Mouse (Mus musculus) liver, adult 2 months (tissue): ENCODE results near the gene Itsn2. TPM values are rescaled to one million over a fixed set of nuclear protein-coding genes. Genes with fewer than 3 reads are reported as not detected.

Experiments used
- DNase-seq: peaks from one replicate; pipeline ENCODE4 v3.0.0-alpha.2; 2011; ENCODE audit warnings: low read depth, low spot score; ENCODE audit errors: extremely low read depth
- H3K27ac ChIP-seq: fragments of 200-500 bp; replicated peaks from 2 replicates; pipeline ENCODE4 v1.5.1; 2012; ENCODE audit warnings: low read depth, mild to moderate bottlenecking, control low read depth, inconsistent platforms, low read length; ENCODE audit not compliant: insufficient read depth
- H3K27me3 ChIP-seq: fragments of 200-500 bp; 2 replicates; pipeline ENCODE4 v1.6.1; 2012; ENCODE audit warnings: mild to moderate bottlenecking, moderate library complexity, low read length, inconsistent platforms; ENCODE audit not compliant: control insufficient read depth, insufficient read depth
- H3K36me3 ChIP-seq: fragments of 200-500 bp; 2 replicates; pipeline ENCODE4 v1.6.1; 2012; ENCODE audit warnings: low read length, inconsistent platforms; ENCODE audit not compliant: control insufficient read depth, insufficient read depth
- H3K4me1 ChIP-seq: fragments of 200-500 bp; 2 replicates; pipeline ENCODE4 v1.6.1; 2011; ENCODE audit warnings: low read length; ENCODE audit not compliant: control insufficient read depth, insufficient read depth
- H3K4me3 ChIP-seq: fragments of 200-500 bp; 2 replicates; pipeline ENCODE4 v1.5.1; 2011; ENCODE audit warnings: low read depth, mild to moderate bottlenecking, control low read depth, low read length, moderate library complexity; ENCODE audit not compliant: insufficient read depth
- H3K79me2 ChIP-seq: fragments of 200-500 bp; 2 replicates; pipeline ENCODE4 v1.6.1; 2012; ENCODE audit warnings: inconsistent platforms, mild to moderate bottlenecking, low read length, moderate library complexity; ENCODE audit not compliant: control insufficient read depth, insufficient read depth
- H3K9ac ChIP-seq: fragments of 200-500 bp; 2 replicates; pipeline ENCODE4 v1.6.1; 2012; ENCODE audit warnings: low read depth, mild to moderate bottlenecking, control low read depth, inconsistent platforms, low read length
- CTCF ChIP-seq: fragments of 200-500 bp; IDR thresholded peaks from 2 replicates; pipeline ENCODE4 v1.5.1; 2011; ENCODE audit warnings: low read depth, low read length, control low read depth
- POLR2A ChIP-seq: fragments of 200-500 bp; IDR thresholded peaks from 2 replicates; pipeline ENCODE4 v1.6.1; 2011; ENCODE audit warnings: low read length, control low read depth; ENCODE audit not compliant: insufficient read depth; ENCODE audit errors: extremely low read depth
- WGBS: fragments of 180-500 bp; shearing (Covaris S2); methylation state at CpG from one replicate; pipeline ENCODE4 v1.1.7; 2018; 5-methylcytosine and 5-hydroxymethylcytosine counted together
- polyA plus RNA-seq: library from polyadenylated mRNA; depleted of rRNA; stranded (reverse); fragments of >200 nt; gene quantifications from 2 replicates; pipeline ENCODE4 v1.2.3, GENCODE M21; 2012
- total RNA-seq: library from RNA; depleted of rRNA; stranded (reverse); fragments of >200 nt; gene quantifications from 2 replicates; pipeline ENCODE4 v1.2.3, GENCODE M21; 2014

Itsn2 gene
- total and polyA plus RNA-seq, 2 experiments: 11.6 to 26.8 TPM

DNA sequence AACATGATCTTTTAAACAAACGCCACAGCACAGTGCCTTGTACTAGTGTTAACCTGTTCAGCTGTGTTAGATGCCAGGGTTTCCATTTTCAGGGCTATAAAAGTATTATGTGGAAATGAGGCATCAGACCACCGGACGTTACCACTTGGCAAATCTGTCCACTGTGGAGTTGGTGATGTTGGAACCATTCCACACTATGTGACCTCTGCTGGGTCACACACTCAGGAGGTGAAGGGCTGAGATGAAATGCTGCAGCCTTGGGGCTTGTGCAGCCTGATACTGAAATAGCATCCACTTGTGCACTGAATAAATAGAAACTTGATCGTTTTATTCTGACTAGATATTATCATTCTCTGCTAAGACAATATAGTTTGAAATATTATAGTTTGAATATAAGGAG, 120.9 kb downstream of the Itsn2 start:
- TF ChIP-seq POLR2A (no peak), CTCF (no peak)
- Histone ChIP-seq H3K27ac (no peak overlapping the region), H3K36me3 (peaks cover 20% of the 10 kb centered on the region), H3K9ac (no peak overlapping the region), H3K4me1 (no peaks in the 10 kb centered on the region), H3K79me2 (no peaks in the 10 kb centered on the region), H3K4me3 (no peak overlapping the region), H3K27me3 (no peaks in the 10 kb centered on the region)
- no peak for DNase-seq
- 81% methylated on average over 4 of the region's 4 CpGs for WGBS

DNA sequence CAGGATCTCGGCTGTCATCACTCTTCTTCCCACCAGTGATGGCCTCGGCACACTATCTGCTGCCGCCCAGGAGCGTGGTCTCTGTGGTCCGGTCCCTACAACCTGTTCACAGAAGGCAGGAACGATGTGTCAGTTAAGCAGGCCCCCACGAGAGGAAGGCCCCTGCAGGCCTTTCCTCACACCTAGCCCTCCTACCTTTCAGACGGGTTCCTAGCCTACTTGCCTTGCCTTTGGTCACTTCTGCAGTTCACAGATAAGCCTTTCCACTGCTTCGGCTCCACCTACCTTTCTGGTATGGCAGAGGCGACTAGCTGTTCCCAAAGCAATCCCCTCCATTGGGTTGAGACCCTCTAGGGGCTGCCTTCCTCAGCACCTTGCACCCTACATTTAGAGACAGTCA, 123.2 kb downstream of the Itsn2 start:
- Histone ChIP-seq H3K9ac (no peak overlapping the region), H3K36me3 (peaks cover 15% of the 10 kb centered on the region), H3K4me1 (no peaks in the 10 kb centered on the region), H3K27ac (no peak overlapping the region), H3K79me2 (no peaks in the 10 kb centered on the region), H3K27me3 (no peaks in the 10 kb centered on the region), H3K4me3 (no peak overlapping the region)
- DNase-seq: no peak
- WGBS: 88% methylated on average over 10 of the region's 10 CpGs
- TF ChIP-seq CTCF (no peak), POLR2A (no peak)

DNA sequence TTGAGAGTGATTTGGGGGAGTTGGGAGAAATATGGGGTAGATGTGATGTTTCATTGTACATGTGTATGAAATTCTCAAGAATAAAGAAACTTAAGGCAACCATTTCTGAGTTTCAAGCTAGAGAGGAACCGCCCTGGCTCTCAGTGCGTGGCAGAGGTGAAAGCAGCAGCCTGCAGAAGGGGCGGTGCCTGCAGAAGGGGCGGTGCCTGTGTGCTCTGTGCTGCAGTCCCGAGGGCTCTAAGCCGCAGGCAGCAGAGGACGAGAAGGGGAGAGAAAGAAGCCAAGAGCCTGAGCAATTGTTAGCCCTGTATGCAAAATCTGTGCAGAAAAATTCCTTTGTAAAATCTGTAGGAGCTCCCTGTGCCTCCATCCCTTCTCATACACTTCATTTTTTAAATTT, 125.0 kb downstream of the Itsn2 start:
- Histone ChIP-seq H3K9ac (no peak overlapping the region), H3K36me3 (peaks cover 8% of the 10 kb centered on the region), H3K4me3 (no peak overlapping the region), H3K27ac (no peak overlapping the region), H3K27me3 (no peaks in the 10 kb centered on the region), H3K79me2 (no peaks in the 10 kb centered on the region), H3K4me1 (no peaks in the 10 kb centered on the region)
- DNase-seq: peak; percentile 15
- TF ChIP-seq CTCF: no peak
- no peak for TF ChIP-seq POLR2A
- 21% methylated on average over 7 of the region's 7 CpGs for WGBS

DNA sequence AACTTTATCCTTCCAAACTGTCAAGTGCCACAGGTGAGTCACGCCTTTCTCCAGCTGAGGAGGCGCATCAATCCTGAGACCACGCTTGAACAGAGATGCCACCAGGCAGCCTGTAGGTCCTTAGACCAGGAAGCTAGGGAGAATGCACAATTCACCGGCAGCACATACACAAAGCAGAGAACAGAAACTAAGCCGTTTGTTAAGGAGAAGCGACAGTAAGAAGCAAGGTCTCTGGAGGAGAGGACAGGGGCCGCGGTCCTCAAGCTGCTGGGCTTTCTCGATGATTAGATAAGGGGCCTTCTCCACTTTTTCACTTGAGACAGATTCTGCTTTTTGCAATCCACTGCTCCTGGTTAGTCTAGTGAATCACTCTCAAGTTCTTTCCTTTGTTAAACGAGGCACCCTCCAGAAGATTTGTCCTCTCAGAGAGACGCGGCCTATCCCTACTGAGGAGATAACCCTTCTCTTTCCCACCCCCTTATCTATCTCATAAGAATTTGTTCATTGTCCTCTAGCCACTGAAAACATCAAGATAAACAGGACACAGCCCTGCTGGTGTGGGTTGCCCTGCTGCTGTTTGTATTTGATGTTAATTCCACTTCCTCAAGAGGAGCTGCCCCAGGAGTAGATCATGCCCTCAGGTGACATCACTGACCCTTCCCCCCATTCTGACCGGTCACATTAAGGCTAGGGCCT, 126.8 kb downstream of the Itsn2 start:
- H3K36me3 ChIP-seq: no peaks in the 10 kb centered on the region; the same call in 1 of the 2 replicates
- H3K4me3 ChIP-seq: no peak overlapping the region
- H3K79me2 ChIP-seq: no peaks in the 10 kb centered on the region
- H3K27me3 ChIP-seq: no peaks in the 10 kb centered on the region
- 76% methylated on average over 13 of the region's 13 CpGs for WGBS
- H3K27ac ChIP-seq: no peak overlapping the region
- no peaks in the 10 kb centered on the region for H3K4me1 ChIP-seq
- no peak for TF ChIP-seq POLR2A
- no peak for TF ChIP-seq CTCF
- H3K9ac ChIP-seq: no peak overlapping the region
- DNase-seq: no peak

DNA sequence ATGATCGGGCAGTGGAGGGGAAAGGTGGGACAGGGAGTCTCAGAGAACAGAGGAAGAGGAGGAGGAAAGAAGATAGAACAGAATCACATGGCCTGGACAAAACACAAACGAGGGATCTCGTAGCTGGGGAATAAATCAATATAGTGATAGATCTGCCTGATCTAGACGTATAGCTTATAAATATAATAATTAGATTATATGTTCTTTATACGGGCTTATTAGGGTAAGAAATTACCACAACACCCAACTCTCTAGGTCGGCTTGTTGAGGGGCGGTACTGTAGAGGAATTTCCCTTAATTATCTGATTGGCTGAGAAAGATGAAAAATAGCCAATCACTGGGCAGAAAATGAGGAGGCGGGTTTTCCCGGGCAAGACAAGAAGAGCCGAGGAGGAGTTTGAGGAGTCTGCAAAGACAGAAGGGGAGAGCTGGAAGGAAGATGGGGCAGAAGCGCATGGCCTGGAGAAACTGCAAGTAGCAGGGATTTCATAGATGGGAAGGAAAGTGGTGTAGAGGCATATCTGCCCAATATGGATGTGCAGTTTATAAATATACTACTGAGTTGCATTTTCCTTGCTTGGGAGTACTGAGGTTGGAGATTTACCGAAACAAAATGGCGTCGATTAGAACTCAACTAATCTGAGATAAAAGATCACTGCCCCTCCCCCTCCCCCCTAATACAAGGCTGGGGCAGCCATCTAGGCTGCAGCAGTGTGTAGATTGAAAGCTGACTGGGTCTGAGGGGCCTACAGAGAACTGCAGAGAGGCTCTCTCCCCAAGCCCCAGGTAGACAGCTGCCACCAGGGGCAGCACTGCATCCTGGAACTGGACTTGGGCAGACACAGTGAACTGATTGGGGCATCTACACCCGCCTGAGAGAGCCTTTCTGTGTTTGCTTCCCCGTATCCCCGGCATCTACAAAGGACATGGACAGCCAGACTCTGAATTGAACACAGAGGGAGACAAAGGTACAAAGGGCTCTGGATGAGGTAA, 127.6 kb downstream of the Itsn2 start:
- Histone ChIP-seq H3K27ac (no peak overlapping the region), H3K4me1 (no peaks in the 10 kb centered on the region), H3K36me3 (no peaks in the 10 kb centered on the region; the same call in 1 of the 2 replicates), H3K79me2 (no peaks in the 10 kb centered on the region), H3K9ac (no peak overlapping the region), H3K27me3 (no peaks in the 10 kb centered on the region), H3K4me3 (no peak overlapping the region)
- TF ChIP-seq POLR2A (no peak), CTCF (peak; percentile 28)
- WGBS: 65% methylated on average over 17 of the region's 17 CpGs
- no peak for DNase-seq
